Mouse (Mus musculus): ENCODE measurements around the gene Sun2. TPM values are rescaled to one million over a fixed set of nuclear protein-coding genes. Genes with fewer than 3 reads are reported as not detected.

Gene Sun2
- polyA plus RNA-seq, 1 experiment from 2014 or later: 8.6 TPM

GRCm38 (mm10) chr15:79708229-79708822 is 34.0 kb downstream of the Sun2 start:
- TF ChIP-seq CTCF (IDR thresholded peaks at IDR 0.05; ENCODE audit: low read depth): no peak
- 93% methylated on average over 5 of the region's 5 CpGs for WGBS
- peaks cover 65% of the 10 kb centered on the region for H3K36me3 ChIP-seq (ENCODE audit: insufficient read depth)
- no peak overlapping the region for H3K4me2 ChIP-seq
- H3K4me1 ChIP-seq (ENCODE audit: insufficient read depth): no peaks in the 10 kb centered on the region
- no peak overlapping the region for H3K9ac ChIP-seq
- H3K9me3 ChIP-seq (ENCODE audit: low read depth, low read length): no peaks in the 10 kb centered on the region
- no peaks in the 10 kb centered on the region for H3K27me3 ChIP-seq (ENCODE audit: insufficient read depth, low read length)
- DNase-seq: no peak
- no peak overlapping the region for H3K27ac ChIP-seq (ENCODE audit: low read depth)
- no peak overlapping the region for H3K4me3 ChIP-seq (ENCODE audit: low read depth, low read length)
- ATAC-seq (ENCODE audit: insufficient read depth): no peak

- no peak overlapping the region for H3K4me3 ChIP-seq (ENCODE audit: low read depth, low read length)
- H3K27ac ChIP-seq (ENCODE audit: low read depth): no peak overlapping the region
- H3K36me3 ChIP-seq (ENCODE audit: insufficient read depth): peaks cover 51% of the 10 kb centered on the region
- ATAC-seq (ENCODE audit: insufficient read depth): no peak
- 77% methylated on average over 17 of the region's 17 CpGs for WGBS
- no peak overlapping the region for H3K4me2 ChIP-seq
- H3K9ac ChIP-seq: no peak overlapping the region
- DNase-seq: no peak
- no peaks in the 10 kb centered on the region for H3K4me1 ChIP-seq (ENCODE audit: insufficient read depth)
- H3K9me3 ChIP-seq (ENCODE audit: low read depth, low read length): no peaks in the 10 kb centered on the region
- no peaks in the 10 kb centered on the region for H3K27me3 ChIP-seq (ENCODE audit: insufficient read depth, low read length)
- TF ChIP-seq CTCF (IDR thresholded peaks at IDR 0.05; ENCODE audit: low read depth): no peak
Measured at GRCm38 (mm10) chr15:79706603-79707214, 35.6 kb downstream of the Sun2 start.

GRCm38 (mm10) chr15:79697558-79698187 is 44.7 kb downstream of the Sun2 start:
- Histone ChIP-seq H3K27ac (ENCODE audit: low read depth) (no peak overlapping the region), H3K27me3 (ENCODE audit: insufficient read depth, low read length) (no peaks in the 10 kb centered on the region), H3K36me3 (ENCODE audit: insufficient read depth) (peaks cover 22% of the 10 kb centered on the region; the same call in 1 of the 2 replicates), H3K9ac (no peak overlapping the region), H3K4me3 (ENCODE audit: low read depth, low read length) (no peak overlapping the region), H3K4me1 (ENCODE audit: insufficient read depth) (no peaks in the 10 kb centered on the region), H3K4me2 (no peak overlapping the region), H3K9me3 (ENCODE audit: low read depth, low read length) (no peaks in the 10 kb centered on the region)
- ATAC-seq (ENCODE audit: insufficient read depth) (no peak), DNase-seq (no peak)
- TF ChIP-seq CTCF (IDR thresholded peaks at IDR 0.05; ENCODE audit: low read depth): no peak
- WGBS: 66% methylated on average over 9 of the region's 9 CpGs

GRCm38 (mm10) chr15:79697011-79697410 is 45.3 kb downstream of the Sun2 start:
- H3K9me3 ChIP-seq (ENCODE audit: low read depth, low read length): no peaks in the 10 kb centered on the region
- 83% methylated on average over 6 of the region's 6 CpGs for WGBS
- ATAC-seq (ENCODE audit: insufficient read depth) (no peak), DNase-seq (no peak)
- H3K9ac ChIP-seq: no peak overlapping the region
- H3K4me3 ChIP-seq (ENCODE audit: low read depth, low read length): no peak overlapping the region
- no peak overlapping the region for H3K4me2 ChIP-seq
- peaks cover 5% of the 10 kb centered on the region; the same call in 1 of the 2 replicates for H3K4me1 ChIP-seq (ENCODE audit: insufficient read depth)
- H3K27ac ChIP-seq (ENCODE audit: low read depth): no peak overlapping the region
- TF ChIP-seq CTCF (IDR thresholded peaks at IDR 0.05; ENCODE audit: low read depth): no peak
- H3K36me3 ChIP-seq (ENCODE audit: insufficient read depth): peaks cover 22% of the 10 kb centered on the region; the same call in 1 of the 2 replicates
- H3K27me3 ChIP-seq (ENCODE audit: insufficient read depth, low read length): no peaks in the 10 kb centered on the region

- Histone ChIP-seq H3K9me3 (ENCODE audit: low read depth, low read length) (no peaks in the 10 kb centered on the region), H3K36me3 (ENCODE audit: insufficient read depth) (peaks cover 22% of the 10 kb centered on the region; the same call in 1 of the 2 replicates), H3K27ac (ENCODE audit: low read depth) (no peak overlapping the region), H3K4me3 (ENCODE audit: low read depth, low read length) (no peak overlapping the region), H3K27me3 (ENCODE audit: insufficient read depth, low read length) (no peaks in the 10 kb centered on the region), H3K4me1 (ENCODE audit: insufficient read depth) (peaks cover 10% of the 10 kb centered on the region; the same call in 1 of the 2 replicates), H3K4me2 (no peak overlapping the region), H3K9ac (no peak overlapping the region)
- ATAC-seq (ENCODE audit: insufficient read depth): no peak
- no peak for DNase-seq
- 95% methylated on average over 2 of the region's 2 CpGs for WGBS
- TF ChIP-seq CTCF (IDR thresholded peaks at IDR 0.05; ENCODE audit: low read depth): no peak
Measured at GRCm38 (mm10) chr15:79696508-79696907, 45.8 kb downstream of the Sun2 start.

- H3K27ac ChIP-seq (ENCODE audit: low read depth): no peak overlapping the region
- H3K4me1 ChIP-seq (ENCODE audit: insufficient read depth): peaks cover 10% of the 10 kb centered on the region; the same call in 1 of the 2 replicates
- TF ChIP-seq CTCF (IDR thresholded peaks at IDR 0.05; ENCODE audit: low read depth): no peak
- no peaks in the 10 kb centered on the region for H3K9me3 ChIP-seq (ENCODE audit: low read depth, low read length)
- peaks cover 22% of the 10 kb centered on the region; the same call in 1 of the 2 replicates for H3K36me3 ChIP-seq (ENCODE audit: insufficient read depth)
- H3K9ac ChIP-seq: no peak overlapping the region
- no peak for DNase-seq
- 21% methylated on average over 3 of the region's 3 CpGs for WGBS
- ATAC-seq (ENCODE audit: insufficient read depth): no peak
- H3K4me3 ChIP-seq (ENCODE audit: low read depth, low read length): no peak overlapping the region
- no peak overlapping the region for H3K4me2 ChIP-seq
- no peaks in the 10 kb centered on the region for H3K27me3 ChIP-seq (ENCODE audit: insufficient read depth, low read length)
Measured at GRCm38 (mm10) chr15:79695516-79695915, 46.8 kb downstream of the Sun2 start.

- Histone ChIP-seq H3K27ac (ENCODE audit: low read depth) (no peak overlapping the region), H3K9me3 (ENCODE audit: low read depth, low read length) (no peaks in the 10 kb centered on the region), H3K4me2 (peak overlapping the region; percentile 28; the same call in 1 of the 2 replicates), H3K9ac (no peak overlapping the region), H3K36me3 (ENCODE audit: insufficient read depth) (peaks cover 21% of the 10 kb centered on the region; the same call in 1 of the 2 replicates), H3K27me3 (ENCODE audit: insufficient read depth, low read length) (no peaks in the 10 kb centered on the region), H3K4me1 (ENCODE audit: insufficient read depth) (peaks cover 16% of the 10 kb centered on the region; the same call in 1 of the 2 replicates), H3K4me3 (ENCODE audit: low read depth, low read length) (no peak overlapping the region)
- no peak for TF ChIP-seq CTCF (IDR thresholded peaks at IDR 0.05; ENCODE audit: low read depth)
- 81% methylated on average over 4 of the region's 4 CpGs for WGBS
- DNase-seq (no peak), ATAC-seq (ENCODE audit: insufficient read depth) (no peak)
Measured at GRCm38 (mm10) chr15:79694512-79694911, 47.8 kb downstream of the Sun2 start.
